Mouse (Mus musculus): ENCODE results near the gene Cdc14a.
"Not testable (repeated sequence)": the region's sequence is repeated elsewhere in the genome, so short reads cannot be mapped to it uniquely, and the experiment has no call there.

Gene Cdc14a

DNA sequence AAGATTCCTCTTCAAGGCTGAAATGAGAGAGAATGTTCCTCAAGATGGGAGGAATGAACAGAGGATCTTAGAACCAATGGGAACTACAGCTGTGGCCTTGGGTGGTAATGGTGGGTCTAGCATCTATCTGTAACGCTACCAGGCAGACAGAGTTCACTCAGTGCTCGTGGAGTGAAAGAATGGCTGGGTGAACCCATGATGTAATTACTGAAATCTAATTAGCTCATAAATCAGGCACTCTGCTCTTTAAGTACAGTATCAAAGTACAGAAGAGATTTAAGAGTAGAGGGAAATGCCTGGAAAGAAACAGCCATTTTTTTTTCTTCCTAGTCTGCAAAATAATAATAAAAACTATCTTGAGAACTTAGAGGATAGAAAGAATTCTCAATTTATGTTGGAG lies 57.7 kb downstream of the Cdc14a start:
- DNase-seq = no peak

DNA sequence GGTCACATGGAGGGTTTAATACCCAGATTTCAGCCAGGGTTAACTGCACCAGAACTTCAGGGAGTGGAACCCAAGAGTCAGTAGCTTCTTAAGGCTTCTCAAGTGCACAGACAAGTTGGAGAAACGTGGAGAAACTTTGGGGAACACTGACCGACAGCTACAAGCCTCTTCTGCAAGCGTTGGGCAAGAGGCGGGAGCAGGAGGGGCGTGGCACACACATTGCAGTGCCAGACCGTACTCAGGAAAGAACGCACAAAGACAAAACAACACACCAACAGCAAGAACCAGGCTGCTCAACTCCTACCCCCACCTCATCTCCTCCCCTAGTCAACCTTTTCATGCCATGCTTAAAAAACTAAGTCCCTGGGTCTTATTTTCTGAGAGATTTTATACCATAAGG lies 61.9 kb downstream of the Cdc14a start:
- no peak for DNase-seq

DNA sequence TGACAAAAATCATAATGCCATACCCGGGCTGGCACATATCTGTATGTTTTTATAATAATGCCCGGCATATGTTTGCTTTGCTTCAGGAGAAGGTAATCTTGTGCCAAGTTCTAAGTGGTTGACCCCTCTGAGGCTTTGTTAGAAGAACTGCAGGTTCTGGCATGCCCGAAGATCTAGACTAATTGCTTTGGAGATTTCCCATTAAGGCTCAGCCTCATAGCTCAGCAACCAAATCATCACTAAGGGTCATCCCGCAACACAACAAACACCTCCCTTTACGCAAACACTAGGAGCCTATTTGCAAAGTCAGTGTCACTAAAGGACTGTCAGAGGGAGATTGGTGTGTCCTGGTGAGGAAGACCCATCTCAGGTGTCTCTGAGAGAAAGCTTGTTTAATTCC lies 62.7 kb downstream of the Cdc14a start:
- no peak for DNase-seq

DNA sequence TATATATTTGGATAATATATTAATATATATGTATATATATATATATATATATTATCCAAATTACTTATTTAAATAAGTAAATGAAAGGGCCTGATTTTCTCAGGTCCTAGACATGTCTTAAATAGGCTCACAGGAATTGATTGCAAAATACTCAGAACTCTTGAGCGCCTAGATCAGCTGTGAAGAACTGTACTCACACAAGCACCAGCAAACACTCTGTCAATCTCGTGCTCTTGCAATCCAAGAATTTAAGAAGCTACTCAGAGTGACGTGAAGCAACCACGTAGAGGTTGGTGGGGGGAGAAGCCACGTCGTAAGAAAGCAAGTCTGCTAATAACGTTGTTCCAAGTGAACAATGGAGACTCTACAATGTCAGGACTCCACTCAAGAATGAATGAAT lies 66.0 kb downstream of the Cdc14a start:
- no peak for DNase-seq

DNA sequence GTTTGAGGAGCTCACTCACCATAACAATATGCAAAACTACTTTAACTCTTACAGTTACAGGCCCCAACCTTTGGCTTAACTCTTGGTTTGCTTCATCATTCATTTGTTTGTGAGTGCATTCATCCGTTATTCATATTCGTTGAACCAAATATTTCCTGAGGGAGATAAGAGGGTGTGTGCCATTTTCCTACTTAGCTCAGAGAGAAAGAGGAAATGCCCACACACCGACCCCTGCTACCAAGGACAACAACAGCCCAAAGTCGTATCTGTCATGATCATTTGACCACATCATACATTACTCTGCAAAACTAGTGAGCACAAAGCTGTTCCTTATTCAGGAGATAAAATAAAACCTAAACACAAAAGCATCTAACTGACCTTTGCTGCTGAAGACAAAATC lies 66.7 kb downstream of the Cdc14a start:
- DNase-seq = no peak

DNA sequence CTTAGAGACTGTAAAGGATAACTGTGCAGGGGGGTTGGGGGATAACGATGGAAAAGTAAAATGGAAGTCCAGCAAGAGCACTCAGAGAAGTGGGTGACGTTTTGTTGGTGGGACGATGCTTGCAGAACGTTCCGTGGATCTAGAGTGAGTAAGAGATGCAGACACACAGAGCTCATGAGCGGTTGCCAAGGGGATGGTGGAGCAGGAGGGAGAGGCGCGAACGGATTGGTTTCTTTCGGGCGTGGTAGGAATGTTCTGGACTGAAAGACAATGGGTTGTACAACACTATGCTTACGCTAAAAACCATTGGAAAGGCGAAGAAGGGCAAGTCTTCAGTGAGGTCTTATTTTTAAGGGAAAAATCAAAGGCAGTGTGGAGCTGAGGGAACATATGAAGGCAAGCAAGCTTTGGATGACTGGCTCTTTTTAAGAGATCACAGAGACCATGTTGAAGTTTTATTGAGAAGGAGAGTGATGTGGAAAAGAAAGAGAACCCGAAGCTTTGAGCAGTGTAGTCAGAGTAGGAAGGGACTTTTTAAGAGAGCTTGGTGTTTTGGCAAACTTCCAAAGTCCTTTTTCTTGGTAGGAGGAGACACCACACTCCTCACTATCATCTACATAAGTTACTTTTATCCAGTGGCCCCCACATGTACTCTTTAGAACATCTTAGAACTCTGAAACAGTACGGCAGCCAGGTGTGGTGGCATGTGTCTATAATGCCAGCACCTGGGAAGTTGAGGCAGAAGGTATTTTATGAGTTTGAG lies 68.6 kb downstream of the Cdc14a start:
- no peak for DNase-seq

DNA sequence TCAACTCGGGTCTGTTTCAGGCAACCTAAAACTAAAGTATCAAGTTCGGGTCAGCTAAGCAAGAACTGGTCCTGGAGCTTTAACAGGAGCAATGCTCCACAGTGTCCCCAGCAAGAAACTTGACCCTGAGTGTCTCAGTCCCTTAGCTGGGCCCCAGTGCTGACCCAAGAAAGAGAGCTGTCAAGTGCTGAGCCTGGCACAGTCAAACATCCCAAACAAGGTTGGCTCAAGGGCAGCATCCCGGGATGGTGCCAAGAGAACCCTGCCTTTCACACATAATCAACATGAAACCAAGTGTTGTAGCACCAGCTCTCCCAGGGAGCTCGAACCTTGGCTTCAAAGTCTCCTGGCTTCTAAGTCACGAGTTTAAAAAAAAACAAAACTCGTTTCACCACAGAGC lies 71.3 kb downstream of the Cdc14a start:
- no peak for DNase-seq

DNA sequence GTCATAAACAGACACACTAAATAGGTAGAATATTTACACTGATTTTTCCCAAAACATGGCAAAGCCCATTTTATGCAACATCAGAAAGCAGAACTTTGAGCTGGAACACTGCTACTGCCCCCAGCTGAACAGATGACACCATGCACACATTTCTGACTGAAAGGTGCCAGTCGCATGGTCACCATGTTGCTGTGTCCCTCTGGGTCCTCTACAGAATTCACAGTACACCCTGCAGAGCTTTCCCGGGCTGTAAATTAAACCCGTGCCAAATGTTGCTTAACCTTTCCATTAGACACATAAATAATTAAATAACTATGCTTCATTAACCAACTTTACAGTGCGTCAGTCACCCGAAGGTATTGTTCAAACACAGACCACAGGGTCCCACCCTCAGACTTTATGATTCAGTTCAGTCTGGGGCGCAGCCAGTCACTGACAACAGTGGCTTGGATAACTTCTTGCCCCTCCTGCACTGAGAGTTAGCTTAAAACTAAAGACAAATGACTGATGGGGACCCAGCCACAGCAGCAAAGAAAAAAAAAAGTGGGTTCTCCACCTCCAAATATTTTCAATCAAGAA lies 73.4 kb downstream of the Cdc14a start:
- no peak for DNase-seq

DNA sequence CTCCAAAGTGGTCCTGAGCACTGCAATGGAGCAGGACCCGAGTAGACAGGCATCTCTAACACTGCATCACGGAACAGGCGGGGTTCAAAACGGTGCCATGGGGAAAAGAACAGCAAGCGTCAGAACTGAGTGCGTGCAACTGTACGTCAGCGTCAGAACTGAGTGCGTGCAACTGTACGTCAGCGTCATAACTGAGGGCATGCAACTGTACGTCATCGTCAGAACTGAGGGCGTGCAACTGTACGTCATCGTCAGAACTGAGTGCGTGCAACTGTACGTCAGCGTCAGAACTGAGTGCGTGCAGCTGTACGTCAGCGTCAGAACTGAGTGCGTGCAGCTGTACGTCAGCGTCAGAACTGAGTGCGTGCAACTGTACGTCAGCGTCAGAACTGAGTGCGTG lies 76.3 kb downstream of the Cdc14a start:
- not testable (repeated sequence) for DNase-seq

DNA sequence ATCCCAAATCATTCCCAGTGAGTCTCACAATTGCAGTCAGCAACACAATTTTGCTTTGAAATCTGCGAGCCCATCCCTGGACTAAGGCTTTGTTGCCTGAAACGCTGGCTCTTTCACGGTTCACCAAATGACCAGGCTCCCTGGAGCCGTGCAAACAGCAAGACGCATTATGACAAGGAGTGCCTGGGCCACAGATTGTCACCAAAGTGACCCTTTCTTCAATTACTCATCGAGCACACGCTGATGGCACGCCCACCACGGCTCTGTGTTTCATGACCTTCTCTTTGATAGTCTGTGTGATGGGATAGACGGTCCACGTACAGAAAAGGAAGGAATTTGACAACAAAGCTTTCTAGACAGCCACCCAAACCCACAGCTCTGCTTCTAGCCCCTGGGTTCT lies 78.6 kb downstream of the Cdc14a start:
- DNase-seq = no peak

DNA sequence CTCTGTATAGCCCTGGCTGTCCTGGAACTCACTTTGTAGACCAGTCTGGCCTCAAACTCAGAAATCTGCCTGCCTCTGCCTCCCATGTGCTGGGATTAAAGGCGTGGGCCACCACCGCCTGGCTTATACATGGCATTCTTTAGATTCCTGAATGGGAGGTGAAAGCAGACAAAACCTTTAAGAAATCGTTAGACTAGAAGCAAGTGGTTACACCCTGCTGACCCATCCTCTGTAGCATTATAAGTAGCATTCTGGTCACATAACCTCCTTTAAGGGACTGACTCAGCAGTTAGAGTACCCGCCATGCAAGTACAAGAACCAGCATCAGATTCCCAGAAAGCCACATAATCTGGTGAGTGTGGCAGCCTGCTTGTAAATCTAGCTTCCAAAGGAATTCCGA lies 81.6 kb downstream of the Cdc14a start:
- DNase-seq = no peak

DNA sequence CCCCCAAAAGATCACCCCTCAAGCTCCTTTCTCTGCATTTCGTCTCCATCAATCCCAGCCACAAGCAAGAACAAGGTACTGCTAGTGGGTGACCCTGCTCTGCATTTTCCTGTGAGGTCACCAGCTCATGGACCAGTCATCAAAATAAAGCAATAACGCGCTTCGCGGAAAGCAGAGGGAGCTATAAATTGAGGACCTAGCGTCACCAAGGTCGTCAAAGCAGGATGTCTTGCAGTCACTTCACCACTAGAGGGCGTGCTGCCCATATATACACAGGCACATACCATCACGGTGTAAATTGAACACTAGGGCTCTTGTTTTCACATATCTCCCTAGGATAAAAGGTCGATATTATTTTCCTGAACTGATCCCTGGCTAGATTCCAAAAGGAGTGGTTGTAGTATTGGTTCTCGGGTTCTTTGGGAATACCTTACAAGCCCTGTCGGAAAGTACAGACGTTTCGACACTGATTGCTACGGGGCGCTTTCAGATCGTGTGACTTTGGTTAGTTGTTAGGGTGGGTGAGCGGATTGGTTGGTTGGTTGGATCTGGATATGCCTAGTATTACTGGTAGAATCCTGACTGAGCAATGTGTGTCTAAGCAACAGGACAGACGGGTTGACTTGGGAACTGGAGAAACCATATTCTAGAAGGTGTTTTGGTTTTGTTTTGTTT lies 82.7 kb downstream of the Cdc14a start:
- DNase-seq = peak; percentile 57

DNA sequence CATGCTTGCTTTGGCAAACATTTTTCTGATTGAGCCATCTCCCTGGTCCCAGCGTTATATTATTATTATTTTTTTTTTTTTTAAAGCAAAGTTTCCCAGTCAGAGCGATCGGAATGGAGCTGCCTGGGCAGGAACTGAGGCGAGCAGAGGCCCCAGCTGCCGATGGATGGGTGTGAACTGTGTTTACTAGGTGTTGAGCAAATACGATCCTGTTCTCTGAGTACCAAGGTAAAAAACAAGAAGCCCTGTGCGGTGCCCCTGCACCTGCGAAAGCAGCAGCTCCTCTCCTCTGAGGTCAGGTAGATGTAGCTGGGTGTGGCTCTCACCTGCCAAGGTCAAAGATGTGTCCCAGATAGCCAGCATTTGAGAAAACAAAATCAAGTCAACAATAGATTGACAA lies 83.6 kb downstream of the Cdc14a start:
- no peak for DNase-seq

DNA sequence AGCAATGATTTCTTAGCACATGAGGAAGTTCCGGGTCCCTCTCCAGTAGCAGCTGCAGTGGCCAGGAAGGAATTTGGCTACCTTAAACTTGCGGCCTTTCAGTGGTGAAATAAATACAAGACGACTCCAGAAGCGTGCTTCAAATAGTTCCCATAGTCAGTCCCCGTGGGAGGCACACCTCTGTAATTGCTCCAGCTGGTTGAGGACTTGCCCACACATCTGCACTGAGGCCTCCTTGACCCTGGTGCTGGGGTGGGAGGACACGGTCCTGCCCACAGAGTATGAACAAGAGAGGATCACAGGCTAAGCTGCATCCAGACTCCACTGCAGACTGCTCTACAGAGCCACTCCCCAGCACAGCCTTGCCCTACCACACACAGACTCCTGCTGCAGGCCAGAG lies 85.2 kb downstream of the Cdc14a start:
- no peak for DNase-seq

DNA sequence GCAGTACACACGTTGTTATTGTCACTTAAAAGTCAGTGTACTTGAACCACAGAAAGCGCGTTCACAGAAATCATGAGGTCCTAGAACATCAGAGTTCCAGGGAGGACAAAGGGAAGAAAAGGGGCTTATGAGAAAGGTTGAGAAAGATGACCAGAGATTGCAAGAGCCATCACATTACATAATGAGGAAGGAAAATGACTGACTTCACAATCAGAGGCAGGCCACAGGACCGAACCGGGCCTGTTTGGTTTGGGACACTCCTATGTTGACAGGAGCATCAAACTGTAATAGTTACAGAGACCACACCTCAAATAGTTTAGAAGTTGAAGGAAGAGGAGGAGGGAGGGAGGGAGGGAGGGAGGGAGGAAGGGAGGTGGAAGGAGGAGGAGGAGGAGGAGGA lies 86.0 kb downstream of the Cdc14a start:
- DNase-seq = no peak

DNA sequence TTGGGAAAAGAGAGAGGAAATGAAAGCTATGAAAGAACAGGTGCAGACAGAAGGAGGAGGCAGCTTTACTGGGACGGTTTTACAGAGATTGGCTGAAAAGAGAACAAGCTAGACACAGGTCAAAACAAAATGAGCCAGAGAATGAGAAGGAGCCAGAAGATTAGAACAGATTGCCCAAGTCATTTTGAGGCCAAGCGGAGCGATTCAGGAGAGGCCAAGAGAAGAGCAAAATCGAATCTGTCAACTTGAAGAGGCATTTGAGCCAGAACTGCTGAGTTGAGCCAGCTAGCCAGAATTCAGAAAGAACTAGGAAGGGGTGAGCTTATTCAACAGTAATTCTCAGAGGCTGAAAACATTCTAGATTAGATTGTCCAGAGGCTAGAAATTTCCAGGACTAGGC lies 88.8 kb downstream of the Cdc14a start:
- no peak for DNase-seq

DNA sequence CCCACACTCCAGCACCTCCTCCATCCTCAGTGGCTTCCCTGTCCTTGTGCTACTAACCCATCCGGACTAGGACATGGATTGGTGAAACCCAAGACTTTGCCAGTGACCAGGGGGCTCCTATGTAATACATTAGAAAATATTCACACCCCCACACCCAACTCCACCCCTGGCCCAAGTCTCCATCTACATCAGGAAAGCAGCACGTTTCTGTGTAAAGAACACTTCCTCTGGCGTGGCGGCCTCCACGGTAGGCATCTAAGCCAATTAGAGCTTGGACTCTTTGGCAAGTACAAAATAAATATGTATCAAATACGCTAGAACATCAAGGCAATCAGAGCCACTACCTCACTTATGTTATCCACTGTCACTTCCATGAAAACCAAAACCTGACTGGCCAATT lies 90.1 kb downstream of the Cdc14a start:
- no peak for DNase-seq

DNA sequence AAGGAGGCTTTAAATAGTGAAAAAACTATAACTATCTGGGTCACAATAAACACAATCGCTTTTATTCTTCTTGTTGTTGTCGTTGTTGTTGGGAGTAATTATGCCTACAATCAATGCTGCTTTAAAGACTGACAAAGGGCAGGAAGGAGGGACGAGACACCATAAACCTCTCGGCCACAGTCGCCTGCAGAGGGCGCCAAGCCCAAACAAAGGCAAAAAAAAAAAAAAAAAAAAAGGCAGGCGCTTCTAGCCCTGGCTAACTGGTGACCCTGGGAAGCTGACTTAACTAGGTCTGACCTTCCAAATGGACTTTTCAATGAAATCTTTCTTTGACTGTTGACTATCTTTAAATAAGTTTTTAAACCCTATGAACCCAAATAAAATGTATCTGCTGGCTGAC lies 90.6 kb downstream of the Cdc14a start:
- peak; percentile 58 for DNase-seq

DNA sequence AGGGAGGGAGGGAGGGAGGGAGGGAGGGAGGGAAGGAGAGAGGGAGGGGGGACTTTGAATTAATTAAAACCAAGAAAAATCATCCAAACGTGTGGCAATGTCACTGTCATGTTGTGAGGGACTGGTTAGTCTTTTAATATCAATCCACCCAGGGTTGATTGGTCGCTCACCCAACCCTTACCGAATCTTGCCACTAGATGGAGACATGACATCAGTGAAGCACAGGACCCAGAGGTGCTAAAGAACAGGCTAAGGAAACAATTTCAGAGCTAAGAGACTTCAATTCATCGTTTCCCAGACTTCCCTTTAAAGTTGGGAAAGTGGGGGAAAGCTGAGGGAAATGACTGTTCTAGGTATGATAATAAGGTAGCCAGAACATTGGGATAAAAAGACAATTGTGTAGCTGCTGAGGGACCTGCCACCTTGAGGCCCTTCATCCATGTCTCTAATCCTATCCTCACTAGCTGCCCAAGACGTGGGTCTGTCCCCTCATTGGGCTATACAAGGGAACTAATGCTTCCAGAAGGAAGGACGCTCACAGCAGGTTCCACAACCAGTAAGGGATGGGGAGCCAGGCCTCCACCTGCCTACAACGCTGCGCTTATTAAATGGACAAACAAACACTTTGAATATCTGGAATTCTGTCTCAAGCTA lies 91.9 kb downstream of the Cdc14a start:
- DNase-seq = peak; percentile 52

DNA sequence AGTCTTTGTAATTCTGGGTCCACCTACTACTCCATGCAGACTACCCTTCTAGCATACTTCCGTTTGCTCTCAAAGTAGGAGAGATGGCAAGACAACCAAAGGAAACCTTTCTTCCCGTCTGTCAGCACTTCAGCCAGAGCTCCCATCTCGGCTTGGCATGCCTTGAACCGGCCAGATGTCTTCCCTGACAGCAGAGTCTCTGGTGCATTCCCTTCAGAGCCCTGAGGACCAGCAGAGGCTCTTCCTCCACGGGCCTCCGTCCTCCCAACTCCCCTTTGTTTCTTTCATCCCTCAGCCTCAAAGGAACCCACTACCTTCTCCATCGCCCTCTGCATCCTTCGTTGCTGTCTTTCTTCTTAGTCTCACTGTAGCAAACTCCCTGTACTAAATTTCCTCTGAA lies 93.9 kb downstream of the Cdc14a start:
- DNase-seq = no peak

DNA sequence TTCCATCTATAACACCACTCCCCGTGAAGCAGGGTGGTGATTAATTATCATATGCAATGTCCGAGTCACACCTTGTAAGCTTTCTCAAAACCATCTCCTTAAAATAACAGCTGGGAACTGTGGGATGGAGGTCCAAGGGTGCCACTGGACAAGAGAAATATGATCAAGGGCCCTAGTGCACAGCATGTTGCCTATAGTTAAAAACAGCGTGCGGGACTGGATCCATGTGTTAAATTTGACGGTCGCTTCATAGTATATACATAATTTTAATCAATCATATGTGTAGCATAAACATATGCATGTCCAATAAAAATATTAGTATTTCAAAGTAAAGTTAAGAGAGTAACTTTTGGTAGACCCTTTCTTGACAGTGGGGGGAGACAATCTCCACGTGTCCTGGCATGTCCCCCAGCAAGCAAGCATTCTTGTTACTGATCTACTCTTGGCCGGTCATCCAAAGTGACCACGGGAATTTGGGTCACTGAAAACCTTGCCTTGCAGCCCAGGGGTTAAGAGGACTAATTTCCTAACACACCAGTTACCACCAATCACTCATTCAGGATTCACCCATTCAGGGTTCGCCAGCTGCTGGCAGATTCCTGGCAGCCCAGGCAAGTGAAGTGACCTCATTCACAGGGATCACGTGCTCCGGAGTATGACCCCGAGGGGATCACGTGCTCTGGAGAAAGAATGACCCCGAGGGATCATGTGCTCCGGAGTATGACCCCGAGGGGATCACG lies 94.6 kb downstream of the Cdc14a start:
- DNase-seq = no peak

DNA sequence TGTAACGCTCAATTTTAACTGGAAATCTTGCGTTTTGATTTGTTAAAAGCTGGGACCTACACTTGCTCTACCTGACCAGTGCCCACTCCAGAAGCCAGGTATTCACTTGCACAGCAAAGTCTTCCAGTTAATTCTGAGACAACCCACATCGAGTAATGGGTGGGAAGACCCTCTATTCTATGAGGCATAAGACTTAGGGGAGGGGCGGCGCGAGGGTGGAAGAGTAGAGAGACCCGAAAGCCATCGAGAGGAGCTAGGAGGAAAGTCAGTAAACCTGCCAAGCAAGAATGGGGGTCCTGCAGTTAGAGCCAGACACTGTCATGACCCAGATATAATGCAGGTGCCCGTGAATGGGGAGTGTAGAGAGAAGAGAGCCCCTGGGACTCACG lies 96.2 kb downstream of the Cdc14a start:
- no peak for DNase-seq

DNA sequence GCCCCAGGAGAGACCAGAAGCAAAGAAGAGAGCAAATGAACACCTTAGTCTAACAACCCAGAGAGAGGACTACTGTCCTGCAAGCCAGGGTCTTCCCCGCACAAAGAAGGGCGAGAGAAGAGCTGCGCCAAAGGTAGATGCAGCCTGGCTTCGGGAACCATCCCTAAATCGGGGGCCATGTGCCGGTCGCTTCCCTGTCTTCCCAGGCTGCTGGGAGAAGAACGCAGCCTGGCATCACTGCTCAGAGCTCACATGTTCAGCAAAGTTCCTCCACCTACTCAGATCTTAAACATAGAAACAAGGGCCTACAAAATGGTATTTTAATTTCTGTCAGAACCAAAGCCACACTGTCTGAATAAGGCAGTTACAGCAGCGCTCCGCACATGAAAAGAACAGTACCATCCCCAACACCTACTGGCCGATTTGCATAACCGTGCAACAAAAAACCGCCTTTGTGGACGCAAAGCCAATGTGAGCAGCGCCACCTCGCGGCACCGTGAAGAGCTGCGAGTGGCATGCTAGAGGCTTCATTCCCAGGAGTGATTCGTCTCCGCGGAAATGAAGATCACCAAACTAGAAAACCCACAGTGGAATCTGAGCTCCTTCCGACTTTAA lies 96.7 kb downstream of the Cdc14a start:
- peak; percentile 93 for DNase-seq
